Mouse (Mus musculus): Measurements from ENCODE around the gene Gm14288. TPM values are rescaled to one million over a fixed set of nuclear protein-coding genes. Genes with fewer than 3 reads are reported as not detected.
"Not testable (repeated sequence)": the region's sequence is repeated elsewhere in the genome, so short reads cannot be mapped to it uniquely, and the experiment has no call there.

Gene Gm14288
- 1.5 and 8.7 TPM in 2 replicates for polyA plus RNA-seq (2014; fragmentation: Nextera tagmentation; extraction: Ambion mirVana)

- not testable (repeated sequence) for H3K27me3 ChIP-seq (ENCODE audit: control insufficient read depth, insufficient read depth, low read length); H3K4me1 ChIP-seq (ENCODE audit: control insufficient read depth, insufficient read depth, low read length); H3K9ac ChIP-seq (replicated peaks; ENCODE audit: low read depth, low read length); H3K4me3 ChIP-seq (ENCODE audit: low read depth, low read length); ATAC-seq (ENCODE audit: insufficient number of reproducible peaks, insufficient read depth, low FRiP score, low read depth); H3K27ac ChIP-seq (ENCODE audit: low read length); H3K36me3 ChIP-seq (ENCODE audit: control insufficient read depth, insufficient read depth, low read length); H3K4me2 ChIP-seq (replicated peaks; ENCODE audit: low read depth, low read length); H3K9me3 ChIP-seq (ENCODE audit: control insufficient read depth, low read depth, low read length)
- WGBS: no CpG with 5 or more reads among the region's 6 CpGs
Observed at GRCm38 (mm10) chr2:175800993-175801392, at the start of gene Gm14288. Gene Gm14288, minus strand, starts transcription at chr2:175801093.

DNA sequence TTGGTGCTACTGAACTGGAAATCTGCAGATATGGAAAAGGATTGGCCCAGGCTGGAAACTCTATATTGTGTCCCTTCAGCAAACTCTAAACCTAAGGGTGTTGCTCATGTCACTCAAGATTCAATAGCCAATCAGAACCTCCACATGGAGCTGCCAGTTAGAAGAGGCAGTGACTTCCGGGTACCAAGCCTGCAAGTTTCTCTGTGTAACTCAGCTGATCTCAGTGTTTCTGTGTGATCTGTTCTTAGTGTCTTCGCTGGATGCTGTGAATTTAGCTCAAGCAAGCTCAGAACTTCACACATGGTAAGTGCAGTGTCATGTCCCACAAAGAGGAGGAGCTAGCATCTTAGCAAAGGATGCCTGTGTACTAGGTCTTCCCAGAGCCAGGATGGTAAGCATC, 59.7 kb downstream of the Gm14288 start, which contains the start of gene Gm2007:
Gm2007 (plus strand) TSS at position 301 of the 400 bp plus-strand sequence.
- WGBS: no CpG with 5 or more reads among the region's 2 CpGs
- not testable (repeated sequence) for ATAC-seq (ENCODE audit: insufficient number of reproducible peaks, insufficient read depth, low FRiP score, low read depth)

More for the DNA sequence above, 59.7 kb downstream of the Gm14288 start, which contains the start of gene Gm2007:
- not testable (repeated sequence) for H3K27ac ChIP-seq (ENCODE audit: low read length); H3K4me1 ChIP-seq (ENCODE audit: control insufficient read depth, insufficient read depth, low read length); H3K9ac ChIP-seq (replicated peaks; ENCODE audit: low read depth, low read length); H3K4me2 ChIP-seq (replicated peaks; ENCODE audit: low read depth, low read length); H3K27me3 ChIP-seq (ENCODE audit: control insufficient read depth, insufficient read depth, low read length); H3K4me3 ChIP-seq (ENCODE audit: low read depth, low read length); H3K36me3 ChIP-seq (ENCODE audit: control insufficient read depth, insufficient read depth, low read length); H3K9me3 ChIP-seq (ENCODE audit: control insufficient read depth, low read depth, low read length)

Other genes starting within 250 kb of the Gm14288 start
- not detected in 2 replicates for gene Gm11007, start 157.1 kb downstream of the Gm14288 start, polyA plus RNA-seq (2014; fragmentation: Nextera tagmentation; extraction: Ambion mirVana)
- gene Zfp969, start 97.4 kb downstream of the Gm14288 start, polyA plus RNA-seq (2014; fragmentation: Nextera tagmentation; extraction: Ambion mirVana): 20.5 and 28.4 TPM in 2 replicates
- not detected in 2 replicates for gene Gm2007, start 59.6 kb downstream of the Gm14288 start, polyA plus RNA-seq (2014; fragmentation: Nextera tagmentation; extraction: Ambion mirVana)
- 26.0 and 29.1 TPM in 2 replicates for gene Gm6710, start 68.1 kb upstream of the Gm14288 start, polyA plus RNA-seq (2014; fragmentation: Nextera tagmentation; extraction: Ambion mirVana)
- 5.9 and 6.3 TPM in 2 replicates for gene Zfp966, start 130.0 kb upstream of the Gm14288 start, polyA plus RNA-seq (2014; fragmentation: Nextera tagmentation; extraction: Ambion mirVana)
- 29.8 and 36.4 TPM in 2 replicates for gene Gm2026, start 164.2 kb upstream of the Gm14288 start, polyA plus RNA-seq (2014; fragmentation: Nextera tagmentation; extraction: Ambion mirVana)

Data from stomach, embryonic 14.5 days (tissue).